In the genomic region with DNA sequence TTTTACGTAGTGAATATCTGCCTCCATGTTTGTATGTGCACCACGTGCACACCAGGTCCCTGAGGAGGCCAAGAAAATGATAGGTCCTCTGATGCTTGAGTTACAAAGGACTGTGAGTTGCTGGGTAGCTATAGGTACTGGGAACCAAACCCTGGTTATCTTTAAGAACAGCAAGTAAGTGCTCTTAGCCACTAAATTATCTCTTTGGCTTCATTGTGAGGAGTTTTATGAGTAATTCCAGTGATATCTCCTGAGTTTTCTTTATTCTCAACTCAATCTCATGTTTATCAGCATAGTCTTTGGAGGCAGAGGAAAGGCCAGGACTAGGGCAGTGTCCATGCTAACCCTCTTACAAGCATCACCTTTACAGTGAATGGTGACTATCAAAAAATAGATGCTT, we compare ENCODE assay signal across 20 mouse cellular contexts.
DNase-seq lines count a peak whose midpoint lies in the region; ATAC-seq and TF ChIP-seq lines count a peak whose summit lies in the region.
"Had no signal": no experiment of that assay in that cellular context is flagged by ENCODE, and none has a peak within 500 bp of the region (broad histone marks: within the 10 kb centered on the region; RNA-seq: fewer than 3 reads in every experiment).

No protein-coding gene starts in this region.

- 83% methylated on average over 2 of the region's 2 CpGs for WGBS in midbrain, embryonic 11.5 days
- WGBS in midbrain, embryonic 15.5 days, result 91% methylated on average over 2 of the region's 2 CpGs

- no peaks in the 10 kb centered on the region for H3K36me3 ChIP-seq in midbrain, embryonic 11.5 days (ENCODE audit: control insufficient read depth, insufficient read depth, low read length)
- no peaks in the 10 kb centered on the region for H3K36me3 ChIP-seq in midbrain, embryonic 15.5 days (replicated peaks)
- H3K36me3 ChIP-seq in MEL (ENCODE audit: control insufficient read depth in 1 of 2, insufficient read depth in 2 of 2, low read length in 2 of 2), result peaks cover 0 to 7% of the 10 kb centered on the region in 2 experiments; a peak in 1 of 4 replicates
- H3K36me3 ChIP-seq: G1E had no signal

- H3K4me1 ChIP-seq in midbrain, embryonic 11.5 days (ENCODE audit: control insufficient read depth, insufficient read depth, low read length), result no peaks in the 10 kb centered on the region
- H3K4me1 ChIP-seq in midbrain, embryonic 15.5 days, result no peaks in the 10 kb centered on the region
- peaks cover 0 to 2% of the 10 kb centered on the region in 2 experiments; a peak in 3 of 4 replicates for H3K4me1 ChIP-seq in MEL (ENCODE audit: control insufficient read depth in 1 of 2, insufficient read depth in 2 of 2, low read length in 2 of 2)

- no peak for TF ChIP-seq CTCF in MEL (IDR thresholded peaks at IDR 0.05 in 2 of 3, conservative IDR thresholded peaks at IDR 0.05 in 1 of 3; ENCODE audit: control insufficient read depth in 1 of 3, insufficient read depth in 1 of 3, low read depth in 2 of 3, low read length in 3 of 3, poor library complexity in 1 of 3, severe bottlenecking in 1 of 3)

- peak; percentile 35 for DNase-seq in midbrain, embryonic 11.5 days (ENCODE audit: low spot score, missing footprints)
- DNase-seq in MEL (ENCODE audit: low read depth, low spot score), result peak; percentile 38
- no peak for DNase-seq in thymus, adult 18-20 months
- DNase-seq: adrenal gland, adult 2 months; adrenal gland, adult 8-10 months; adrenal gland, postnatal 10 days; adrenal gland, postnatal 14 days; adrenal gland, postnatal 25 days; adrenal gland, postnatal 36 days; B cell, adult 2 months; cerebellum, adult 11 months; cerebellum, adult 11-12 months; cerebellum, adult 18-20 months; cerebellum, adult 2 months had no signal

- H3K79me2 ChIP-seq in MEL (ENCODE audit: control insufficient read depth, insufficient read depth, low read length, poor library complexity), result no peaks in the 10 kb centered on the region

- TF ChIP-seq POLR2A in MEL (IDR thresholded peaks at IDR 0.05; ENCODE audit: control insufficient read depth in 1 of 2, insufficient read depth in 1 of 2, low read depth in 1 of 2, low read length in 2 of 2, poor library complexity in 1 of 2), result no peak

- H3K9me3 ChIP-seq in midbrain, embryonic 11.5 days (ENCODE audit: control insufficient read depth, low read length), result no peaks in the 10 kb centered on the region
- H3K9me3 ChIP-seq in midbrain, embryonic 15.5 days, result no peaks in the 10 kb centered on the region
- no peaks in the 10 kb centered on the region for H3K9me3 ChIP-seq in MEL (replicated peaks; ENCODE audit: insufficient read depth, low read length)
- H3K9me3 ChIP-seq: G1E had no signal

- no peak for TF ChIP-seq RAD21 in MEL (IDR thresholded peaks at IDR 0.05; ENCODE audit: low read depth, low read length)

- no peak overlapping the region for H3K9ac ChIP-seq in midbrain, embryonic 11.5 days (ENCODE audit: low read length)
- H3K9ac ChIP-seq in midbrain, embryonic 15.5 days, result no peak overlapping the region
- H3K9ac ChIP-seq in MEL (ENCODE audit: control insufficient read depth, low read depth, low read length, poor library complexity, severe bottlenecking), result no peak overlapping the region

- H3K4me3 ChIP-seq in midbrain, embryonic 11.5 days (ENCODE audit: low read depth, low read length), result no peak overlapping the region
- H3K4me3 ChIP-seq in midbrain, embryonic 15.5 days, result no peak overlapping the region
- H3K4me3 ChIP-seq in MEL (ENCODE audit: control insufficient read depth in 1 of 2, insufficient read depth in 1 of 2, low read depth in 2 of 2, low read length in 2 of 2), result no peak overlapping the region

- no peak overlapping the region for H3K27ac ChIP-seq in midbrain, embryonic 11.5 days (ENCODE audit: low read depth, low read length)
- no peak overlapping the region for H3K27ac ChIP-seq in midbrain, embryonic 15.5 days
- H3K27ac ChIP-seq in MEL (ENCODE audit: control insufficient read depth, low read depth, low read length), result no peak overlapping the region

- no peaks in the 10 kb centered on the region for H3K27me3 ChIP-seq in midbrain, embryonic 11.5 days (ENCODE audit: control insufficient read depth, insufficient read depth, low read length)
- no peaks in the 10 kb centered on the region for H3K27me3 ChIP-seq in midbrain, embryonic 15.5 days (replicated peaks)
- no peaks in the 10 kb centered on the region for H3K27me3 ChIP-seq in MEL (ENCODE audit: control insufficient read depth in 1 of 2, insufficient read depth in 2 of 2, low read length in 2 of 2)
- H3K27me3 ChIP-seq: CH12.LX, Patski had no signal

- no peak for ATAC-seq in midbrain, embryonic 11.5 days (ENCODE audit: low FRiP score)
- ATAC-seq in midbrain, embryonic 15.5 days (replicated peaks), result no peak
- ATAC-seq: activated CD4-positive, CD25-positive, alpha-beta regulatory T cell, adult 4 months; CD4-positive, CD25-positive, alpha-beta regulatory T cell, adult 4 months; Patski had no signal

- peak; percentile 57 to 68; a peak in 3 of 4 replicates for TF ChIP-seq EP300 in MEL (IDR thresholded peaks at IDR 0.05; ENCODE audit: low read depth in 1 of 2, low read length in 2 of 2)

- H3K4me2 ChIP-seq in midbrain, embryonic 11.5 days, result no peak overlapping the region
- H3K4me2 ChIP-seq in midbrain, embryonic 15.5 days, result no peak overlapping the region

TF ChIP-seq in MEL, 35 proteins besides CTCF, POLR2A, EP300 and RAD21:
- no peak for TF ChIP-seq MAX (IDR thresholded peaks at IDR 0.05; ENCODE audit: low read length)
- peak; percentile 38; the same call in 1 of the 2 replicates for TF ChIP-seq RCOR1 (IDR thresholded peaks at IDR 0.05; ENCODE audit: low read depth, low read length)
- TF ChIP-seq HCFC1 (IDR thresholded peaks at IDR 0.05; ENCODE audit: low read depth, low read length), result no peak
- TF ChIP-seq MXI1 (IDR thresholded peaks at IDR 0.05; ENCODE audit: low read depth, low read length), result no peak
- TF ChIP-seq ETS1 (IDR thresholded peaks at IDR 0.05; ENCODE audit: low read depth, low read length), result no peak
- TF ChIP-seq POLR2AphosphoS2 (IDR thresholded peaks at IDR 0.05; ENCODE audit: low read length), result no peak
- TF ChIP-seq USF1 (IDR thresholded peaks at IDR 0.05; ENCODE audit: low read depth, low read length), result peak; percentile 24; the same call in 1 of the 2 replicates
- TF ChIP-seq MYC (IDR thresholded peaks at IDR 0.05; ENCODE audit: low read depth, low read length), result 0 out of 2 replicates have a peak, but pooled peaks have one; percentile 20
- TF ChIP-seq TCF12 (IDR thresholded peaks at IDR 0.05; ENCODE audit: low read depth, low read length), result peak; percentile 25; the same call in 1 of the 2 replicates
- TF ChIP-seq UBTF (IDR thresholded peaks at IDR 0.05; ENCODE audit: borderline replicate concordance, insufficient read depth, low read depth, low read length), result no peak
TF ChIP-seq in MEL: peak in this region for 4.

Comparison
In these comparisons a context has a peak if more than half of its experiments do, and no peak if none do; other contexts are left out.
1. DNase-seq: peak in midbrain, embryonic 11.5 days (single experiment) and MEL (single experiment); none in thymus, adult 18-20 months (0 of 2).